Mouse (Mus musculus) gastrocnemius, postnatal 25 days (tissue): Measurements from ENCODE around the gene Gm20388. TPM values are rescaled to one million over a fixed set of nuclear protein-coding genes. Genes with fewer than 3 reads are reported as not detected.
A peak's percentile ranks its signal among the peaks of the same experiment; 100 is the strongest.
"Not testable (repeated sequence)": the region's sequence is repeated elsewhere in the genome, so short reads cannot be mapped to it uniquely, and the experiment has no call there.

ENCODE experiments used
- DNase-seq: peaks from one replicate; pipeline ENCODE4 v3.0.0; 2022
- total RNA-seq, 2 experiments: library from RNA; stranded (reverse); gene quantifications; 1 replicate in 1 of 2; 2 replicates in 1 of 2; pipeline ENCODE4 v1.2.3; 2021

The Gm20388 gene
- total RNA-seq, 2 experiments from 2014 or later = 6.7 TPM; not detected in 1

DNA sequence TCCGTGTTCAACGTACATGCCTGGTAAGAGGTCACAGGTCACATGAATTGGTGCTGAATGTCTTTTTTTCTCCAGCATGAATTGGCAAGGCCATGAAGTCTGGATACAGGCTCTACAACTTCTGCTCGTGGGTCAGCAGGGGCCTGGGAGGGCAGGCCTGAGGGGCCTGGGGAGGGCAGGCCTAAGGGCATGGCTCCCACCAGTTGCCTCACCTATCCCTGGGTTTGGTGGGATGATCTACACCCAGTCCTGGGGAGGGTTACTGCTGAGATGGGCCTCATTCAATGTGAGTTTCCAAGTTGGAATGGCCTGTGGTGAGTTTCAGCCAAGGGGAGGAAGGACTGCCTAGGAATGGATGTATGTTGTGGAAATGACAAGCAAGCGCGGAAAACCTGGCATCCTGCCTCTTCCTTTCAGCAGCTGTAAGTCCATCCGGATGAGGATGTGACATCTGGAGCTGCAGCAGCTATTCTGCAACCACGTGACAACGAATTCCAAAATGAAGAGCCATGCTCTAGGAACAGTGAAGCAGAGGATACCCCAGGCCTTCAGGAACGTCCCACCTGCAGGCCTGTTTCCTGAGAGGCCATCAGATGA is 3492.2 kb downstream of the Gm20388 start:
- no peak for DNase-seq

DNA sequence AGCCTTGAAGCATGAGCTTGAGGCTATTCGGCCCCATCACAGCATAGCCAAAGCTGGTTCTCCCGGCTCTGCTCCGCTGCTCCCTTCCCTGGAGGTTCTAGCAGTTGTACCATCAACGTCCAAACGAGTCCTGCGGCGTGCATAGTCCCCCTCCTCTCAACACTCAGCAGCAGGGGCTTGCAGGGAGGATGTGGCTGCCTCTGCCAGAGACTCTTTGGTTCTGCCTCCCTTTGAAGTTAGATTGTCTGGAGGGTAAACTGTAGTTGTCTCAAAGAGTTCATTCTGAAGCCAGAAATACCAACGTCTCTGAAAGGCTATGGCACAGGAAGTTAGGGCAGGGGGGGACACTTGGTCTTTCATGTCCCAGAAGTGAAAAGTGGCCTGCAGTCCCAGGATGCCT is 3493.9 kb downstream of the Gm20388 start:
- DNase-seq = no peak

DNA sequence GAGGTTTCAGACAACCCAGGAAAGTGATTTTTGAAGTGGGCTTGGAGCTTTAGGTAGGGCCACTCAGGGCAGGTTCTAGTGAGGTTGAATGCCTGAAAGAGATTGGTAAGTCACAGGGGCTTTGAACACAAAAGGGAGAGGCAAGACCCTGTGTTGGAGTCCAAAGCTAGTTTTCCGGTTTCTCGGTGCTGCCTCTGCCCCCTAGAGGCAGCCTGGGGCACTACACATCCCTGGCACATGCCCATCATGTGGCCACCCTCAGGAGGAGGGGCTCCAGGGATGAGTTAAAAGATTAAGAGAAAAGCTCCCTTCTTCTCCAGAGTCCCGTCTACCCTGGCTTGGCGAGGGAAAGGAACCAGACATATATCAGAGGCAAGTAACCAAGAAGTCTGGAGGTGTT is 3496.1 kb downstream of the Gm20388 start, which contains the start of gene Mc1r:
TSS of gene Mc1r (plus strand) at position 322 of the 400 bp plus-strand sequence.
- DNase-seq = peak; percentile 34

DNA sequence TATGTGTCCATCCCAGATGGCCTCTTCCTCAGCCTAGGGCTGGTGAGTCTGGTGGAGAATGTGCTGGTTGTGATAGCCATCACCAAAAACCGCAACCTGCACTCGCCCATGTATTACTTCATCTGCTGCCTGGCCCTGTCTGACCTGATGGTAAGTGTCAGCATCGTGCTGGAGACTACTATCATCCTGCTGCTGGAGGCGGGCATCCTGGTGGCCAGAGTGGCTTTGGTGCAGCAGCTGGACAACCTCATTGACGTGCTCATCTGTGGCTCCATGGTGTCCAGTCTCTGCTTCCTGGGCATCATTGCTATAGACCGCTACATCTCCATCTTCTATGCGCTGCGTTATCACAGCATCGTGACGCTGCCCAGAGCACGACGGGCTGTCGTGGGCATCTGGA is 3497.0 kb downstream of the Gm20388 start:
- no peak for DNase-seq

DNA sequence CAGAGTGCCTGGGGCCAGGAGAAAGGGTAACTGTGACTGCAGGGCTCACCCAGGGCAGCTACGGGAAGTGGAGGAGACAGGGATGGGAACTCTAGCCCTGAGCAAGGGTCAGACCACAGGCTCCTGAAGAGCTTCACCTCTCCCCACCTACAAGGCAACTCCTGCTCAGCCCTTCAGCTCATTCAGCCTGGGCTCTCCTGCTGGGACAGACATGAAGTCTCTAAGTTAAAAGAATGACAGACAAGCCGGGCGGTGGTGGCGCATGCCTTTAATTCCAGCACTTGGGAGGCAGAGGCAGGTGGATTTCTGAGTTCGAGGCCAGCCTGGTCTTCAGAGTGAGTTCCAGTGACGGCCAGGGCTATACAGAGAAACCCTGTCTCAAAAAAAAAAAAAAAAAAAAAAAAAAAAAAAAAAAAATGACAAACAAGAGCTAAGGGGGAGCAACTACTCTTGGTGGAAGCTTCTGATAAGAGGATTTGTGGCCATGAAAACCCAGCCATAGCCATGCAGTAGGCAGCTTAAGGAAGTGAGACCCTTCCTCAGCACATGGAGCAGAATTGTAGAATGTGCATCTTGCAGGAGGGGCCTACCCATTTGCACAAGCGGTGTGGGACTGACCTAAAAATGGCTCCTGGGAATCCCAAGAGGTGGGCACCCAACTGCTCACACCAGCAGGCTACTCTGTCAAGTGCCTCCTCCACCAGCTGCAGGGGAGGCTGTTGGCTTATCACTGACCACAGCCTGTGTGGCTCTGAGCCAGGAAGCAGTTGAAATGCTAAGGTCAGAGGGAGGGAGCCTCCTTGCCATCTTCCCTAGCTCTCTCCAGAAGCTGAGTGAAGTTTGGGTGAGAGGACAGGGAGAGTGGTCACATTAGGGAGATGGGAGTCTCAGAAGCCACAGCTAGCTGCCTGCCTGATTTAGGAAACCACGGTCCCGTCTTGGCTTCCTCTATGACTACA is 3498.2 kb downstream of the Gm20388 start:
- DNase-seq = no peak

DNA sequence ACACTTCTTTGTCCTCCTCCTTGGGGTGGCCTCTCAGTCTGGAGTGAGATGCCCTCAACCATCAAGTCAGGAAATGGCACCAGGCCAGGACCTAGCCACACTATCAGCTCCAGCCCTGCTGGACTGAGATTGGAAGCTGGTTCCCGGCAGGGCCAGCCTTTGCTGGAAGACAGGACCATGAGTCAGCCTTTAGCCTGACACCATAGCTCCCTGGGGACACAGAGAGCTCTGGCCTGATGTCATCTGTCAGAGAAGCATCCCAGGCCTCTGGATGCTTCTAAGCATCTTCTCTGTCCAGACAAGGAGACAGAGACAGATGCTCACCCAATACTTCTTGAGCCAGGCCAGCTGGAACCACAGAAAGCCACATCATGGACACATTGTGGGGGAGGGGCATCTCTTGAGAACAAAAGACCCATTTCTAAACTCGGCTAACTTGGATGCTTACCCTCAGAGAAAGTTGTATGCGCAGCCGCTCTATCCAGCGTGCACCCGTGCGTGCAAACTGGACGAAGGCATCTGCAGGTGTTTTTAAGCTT is 3499.5 kb downstream of the Gm20388 start:
- DNase-seq = no peak

DNA sequence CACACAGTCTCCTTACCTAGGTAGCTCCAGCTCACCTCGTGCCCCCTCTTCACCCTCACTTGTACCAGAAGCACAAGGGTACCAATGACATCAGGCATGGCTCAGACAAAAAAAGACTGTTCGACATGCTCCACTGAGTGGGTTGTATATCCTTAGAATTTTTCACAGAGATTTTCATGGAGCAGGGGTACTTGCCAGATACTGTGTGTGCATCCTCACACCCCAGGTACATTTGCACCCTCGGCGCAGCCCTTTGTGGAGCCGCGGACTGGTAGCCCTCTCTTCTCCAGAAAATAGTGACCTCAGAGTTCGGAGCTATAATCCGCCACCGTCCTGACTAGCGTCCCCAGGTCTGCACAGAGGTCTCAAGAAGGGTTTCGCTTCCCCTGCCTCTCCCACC is 3500.1 kb downstream of the Gm20388 start:
- no peak for DNase-seq

DNA sequence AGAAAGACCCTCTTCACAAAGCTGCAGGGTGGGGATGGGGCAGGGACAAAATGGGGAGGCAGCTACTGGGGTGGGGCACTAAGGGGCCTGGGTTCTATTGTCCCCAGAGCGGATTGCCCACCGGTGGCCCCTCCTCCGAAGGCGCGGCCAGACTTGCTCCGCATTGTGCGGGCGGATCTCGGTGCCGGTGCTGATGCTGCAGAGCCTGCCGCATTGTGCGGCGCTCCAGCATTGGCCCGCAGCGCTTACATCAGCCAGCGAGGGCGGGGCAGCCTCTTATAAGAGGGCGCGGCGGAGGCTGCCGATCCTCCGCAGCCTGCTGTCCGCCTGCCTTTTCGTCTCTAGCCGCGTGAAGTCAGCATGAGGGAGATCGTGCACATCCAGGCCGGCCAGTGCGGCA is 3500.6 kb downstream of the Gm20388 start, which contains the start of gene Tubb3:
TSS of gene Tubb3 (plus strand) at position 179 of the 400 bp plus-strand sequence.
- no peak for DNase-seq

DNA sequence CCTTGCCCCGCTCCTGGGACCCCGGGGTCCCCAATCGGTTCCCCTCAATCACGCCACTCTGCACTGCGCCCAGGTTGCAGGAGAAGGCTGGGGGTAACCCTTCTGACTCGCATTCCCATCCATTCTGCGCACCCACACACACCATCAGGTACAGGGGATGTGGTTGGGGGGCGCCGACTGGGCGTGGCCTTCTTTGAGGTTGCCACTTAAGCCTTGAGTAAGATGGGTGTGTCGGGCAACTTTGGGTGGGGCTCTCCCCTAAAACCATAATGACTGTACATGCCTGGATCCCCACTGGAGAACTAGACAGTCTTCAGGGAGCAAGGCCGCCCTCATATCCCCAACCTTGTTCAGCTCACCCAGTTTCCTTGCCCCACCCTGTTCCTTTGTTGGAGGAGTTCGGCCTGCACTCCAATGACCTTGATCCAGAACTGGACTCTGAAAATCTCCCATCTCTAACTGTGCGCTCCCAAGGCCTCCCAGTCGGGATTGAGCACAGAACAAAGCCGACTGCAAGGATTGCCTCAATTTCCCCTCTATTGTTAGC is 3501.2 kb downstream of the Gm20388 start:
- DNase-seq = no peak

DNA sequence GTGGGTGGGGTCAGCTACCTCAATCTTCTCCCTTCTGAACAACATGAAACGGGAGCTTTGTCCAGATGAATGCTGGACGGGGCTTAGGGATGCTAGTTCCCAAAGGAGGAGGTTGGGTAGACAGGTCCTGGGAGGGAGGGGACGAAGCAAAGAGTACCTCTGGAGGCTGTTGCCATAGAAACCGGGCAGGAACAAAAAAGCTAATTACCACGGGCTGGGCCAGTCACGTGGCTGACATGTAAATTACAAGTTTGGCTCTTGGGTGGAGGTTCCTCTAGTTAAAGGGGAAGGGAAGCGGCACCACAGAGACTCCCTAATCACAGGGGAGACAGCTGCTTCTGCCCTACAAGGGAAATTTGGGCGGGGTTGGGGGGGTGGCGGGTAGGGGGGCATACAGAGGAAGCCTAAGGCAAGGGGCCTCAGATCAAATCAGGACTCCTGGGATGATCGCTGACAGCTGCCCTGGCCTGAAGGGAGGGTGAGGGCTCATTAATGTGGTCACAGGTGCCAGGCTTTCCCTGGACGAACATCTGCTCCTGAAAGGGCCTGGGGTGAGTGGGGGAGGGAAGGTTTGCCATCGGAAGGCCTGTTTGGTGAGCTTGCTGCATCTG is 3502.0 kb downstream of the Gm20388 start:
- no peak for DNase-seq

DNA sequence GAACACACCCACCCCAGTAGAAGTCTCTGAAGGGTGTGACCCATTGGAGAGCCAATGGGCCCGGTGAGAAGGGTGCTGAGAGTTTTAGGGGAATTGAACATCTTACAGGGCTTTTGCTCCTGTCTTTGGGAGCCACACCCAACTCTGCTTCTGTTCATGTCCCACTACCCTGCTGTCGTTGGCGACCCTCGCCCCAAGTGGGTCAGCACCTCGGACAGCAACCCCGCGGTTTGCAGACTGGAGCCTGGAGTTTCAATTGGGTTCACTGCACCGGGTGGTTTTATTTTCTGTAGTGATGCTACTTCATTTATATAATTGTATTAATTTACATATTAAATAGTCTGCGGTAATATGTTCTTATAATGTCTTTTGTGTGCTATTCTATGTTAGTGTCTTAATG is 3503.6 kb downstream of the Gm20388 start:
- no peak for DNase-seq

DNA sequence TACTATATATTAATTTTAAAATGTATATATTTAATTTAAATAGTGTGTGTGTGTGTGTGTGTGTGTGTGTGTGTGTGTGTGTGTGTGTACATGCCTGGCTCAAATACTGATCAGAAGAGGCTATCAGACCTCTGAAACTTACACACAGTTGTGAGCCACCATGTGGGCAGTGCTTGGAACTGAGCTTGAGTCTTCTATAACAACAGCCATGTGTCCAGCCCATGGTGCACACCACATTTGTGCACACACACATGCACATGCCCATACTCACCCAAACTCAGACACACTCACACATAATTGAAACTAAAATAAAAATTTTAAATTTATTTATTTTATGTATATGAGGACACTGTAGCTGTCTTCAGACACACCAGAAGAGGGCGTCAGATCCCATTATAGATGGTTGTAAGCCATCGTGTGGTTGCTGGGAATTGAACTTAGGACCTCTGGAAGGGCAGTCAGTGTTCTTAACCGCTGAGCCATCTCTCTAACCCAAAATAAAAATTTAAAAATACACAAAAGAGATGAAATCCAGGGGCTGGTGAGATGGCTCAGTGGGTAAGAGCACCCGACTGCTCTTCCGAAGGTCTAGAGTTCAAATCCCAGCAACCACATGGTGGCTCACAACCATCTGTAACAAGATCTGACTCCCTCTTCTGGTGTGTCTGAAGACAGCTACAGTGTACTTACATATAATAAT is 3504.5 kb downstream of the Gm20388 start:
- DNase-seq = not testable (repeated sequence)

DNA sequence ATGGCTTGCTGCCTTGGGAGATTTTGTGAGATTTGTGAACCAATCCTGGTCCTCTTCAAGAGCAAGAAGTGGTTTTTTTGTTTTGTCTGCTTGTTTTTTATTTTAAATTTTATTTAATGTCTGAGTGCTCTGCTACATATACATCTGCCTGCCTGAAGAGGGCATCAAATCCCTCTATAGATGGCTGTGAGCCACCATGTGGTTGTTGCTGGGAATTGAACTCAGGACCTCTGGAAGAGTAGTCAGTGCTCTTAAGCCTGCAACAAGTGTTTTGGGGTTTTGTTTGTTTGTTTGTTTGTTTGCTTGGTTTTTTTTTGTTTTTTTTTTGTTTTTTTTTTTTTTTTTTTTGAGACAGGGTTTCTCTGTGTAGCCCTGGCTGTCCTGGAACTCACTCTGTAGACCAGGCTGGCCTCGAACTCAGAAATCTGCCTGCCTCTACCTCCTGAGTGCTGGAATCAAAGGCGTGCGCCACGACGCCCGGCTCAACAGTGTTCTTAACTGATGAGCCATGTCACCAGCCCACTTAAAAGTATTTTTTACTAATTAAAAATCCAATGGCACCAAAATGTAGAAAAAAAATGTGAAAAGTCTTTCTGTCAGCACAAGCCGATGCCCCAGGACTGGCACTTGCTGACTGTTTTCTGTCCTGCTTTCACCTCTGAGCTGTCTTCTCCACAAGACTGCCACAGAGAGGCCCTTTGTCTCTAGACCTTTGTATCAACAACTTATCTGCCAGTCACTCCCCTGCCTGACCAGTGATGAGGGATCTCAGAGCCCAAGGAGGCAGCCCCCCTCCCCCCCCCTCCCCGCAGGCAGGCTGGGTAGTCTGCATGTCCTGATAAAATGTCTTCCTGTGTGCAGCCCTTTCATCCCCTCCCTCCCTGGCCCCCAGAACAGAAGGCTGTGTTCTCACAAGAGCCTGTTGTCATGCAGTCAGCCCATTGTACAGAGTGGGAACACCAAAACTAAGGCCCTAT is 3505.6 kb downstream of the Gm20388 start:
- no peak for DNase-seq

DNA sequence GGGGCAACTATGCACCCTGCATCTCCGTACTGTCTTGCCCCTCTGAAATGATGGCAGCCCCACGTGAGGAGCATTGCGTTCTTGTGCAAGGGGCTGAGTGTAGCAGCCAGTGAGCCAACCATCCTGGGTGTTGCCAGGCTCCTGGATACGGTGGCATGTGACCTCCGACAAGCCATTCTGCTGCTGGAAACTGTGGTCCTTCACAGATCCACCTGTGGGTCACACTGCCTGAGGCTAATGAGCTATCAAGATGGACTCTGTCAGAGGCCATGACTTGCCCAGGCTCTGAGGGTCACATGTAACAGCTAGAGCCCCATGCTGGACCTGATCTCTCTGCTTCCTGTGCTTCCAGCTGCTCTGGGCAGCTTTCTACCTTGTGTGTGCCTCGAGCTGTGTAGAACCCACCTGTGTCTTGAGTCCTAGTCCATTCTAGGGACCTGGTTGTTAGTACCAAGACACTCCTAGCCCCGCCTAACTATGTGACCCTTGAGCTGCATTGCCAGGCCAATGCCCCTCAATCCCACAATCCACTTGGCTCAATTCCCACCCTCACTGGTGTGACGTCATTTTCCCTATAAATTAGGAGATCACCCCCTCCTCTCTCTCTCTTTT is 3506.4 kb downstream of the Gm20388 start:
- DNase-seq = no peak

DNA sequence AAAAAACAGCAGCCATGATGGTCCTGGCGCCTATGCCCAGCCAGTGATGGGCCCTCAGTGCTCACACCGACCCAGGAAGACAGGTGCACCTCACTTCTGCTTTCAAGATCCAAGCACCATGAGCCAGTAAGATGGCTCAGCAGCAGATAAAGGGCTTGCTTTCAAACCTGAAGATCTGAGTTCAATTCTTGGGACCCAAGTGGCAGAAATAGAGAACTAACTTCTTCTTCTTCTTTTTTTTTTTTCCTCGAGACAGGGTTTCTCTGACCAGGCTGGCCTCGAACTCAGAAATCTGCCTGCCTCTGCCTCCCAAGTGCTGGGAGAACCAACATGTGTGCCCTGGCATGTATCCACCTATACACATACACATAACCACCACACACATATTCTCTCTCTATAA is 3509.1 kb downstream of the Gm20388 start:
- no peak for DNase-seq

DNA sequence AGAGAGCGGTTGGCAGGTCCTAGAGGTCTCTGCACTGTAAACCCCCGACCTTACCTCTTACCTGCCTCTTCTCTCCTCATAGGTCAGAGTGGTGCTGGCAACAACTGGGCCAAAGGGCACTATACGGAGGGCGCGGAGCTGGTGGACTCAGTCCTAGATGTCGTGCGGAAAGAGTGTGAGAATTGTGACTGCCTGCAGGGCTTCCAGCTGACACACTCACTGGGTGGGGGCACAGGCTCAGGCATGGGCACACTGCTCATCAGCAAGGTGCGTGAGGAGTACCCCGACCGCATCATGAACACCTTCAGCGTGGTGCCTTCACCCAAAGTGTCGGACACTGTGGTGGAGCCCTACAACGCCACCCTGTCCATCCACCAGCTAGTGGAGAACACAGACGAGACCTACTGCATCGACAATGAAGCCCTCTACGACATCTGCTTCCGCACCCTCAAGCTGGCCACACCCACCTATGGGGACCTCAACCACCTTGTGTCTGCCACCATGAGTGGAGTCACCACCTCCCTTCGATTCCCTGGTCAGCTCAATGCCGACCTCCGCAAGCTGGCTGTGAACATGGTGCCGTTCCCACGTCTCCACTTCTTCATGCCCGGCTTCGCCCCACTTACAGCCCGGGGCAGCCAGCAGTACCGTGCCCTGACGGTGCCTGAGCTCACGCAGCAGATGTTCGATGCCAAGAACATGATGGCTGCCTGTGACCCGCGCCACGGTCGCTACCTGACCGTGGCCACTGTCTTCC is 3510.1 kb downstream of the Gm20388 start:
- DNase-seq = no peak

DNA sequence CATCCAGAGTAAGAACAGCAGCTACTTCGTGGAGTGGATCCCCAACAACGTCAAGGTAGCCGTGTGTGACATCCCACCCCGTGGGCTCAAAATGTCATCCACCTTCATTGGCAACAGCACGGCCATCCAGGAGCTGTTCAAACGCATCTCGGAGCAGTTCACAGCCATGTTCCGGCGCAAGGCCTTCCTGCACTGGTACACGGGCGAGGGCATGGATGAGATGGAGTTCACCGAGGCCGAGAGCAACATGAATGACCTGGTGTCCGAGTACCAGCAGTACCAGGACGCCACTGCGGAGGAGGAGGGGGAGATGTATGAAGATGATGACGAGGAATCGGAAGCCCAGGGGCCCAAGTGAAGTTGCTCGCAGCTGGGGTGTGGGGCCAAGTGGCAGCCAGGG is 3510.7 kb downstream of the Gm20388 start:
- no peak for DNase-seq

DNA sequence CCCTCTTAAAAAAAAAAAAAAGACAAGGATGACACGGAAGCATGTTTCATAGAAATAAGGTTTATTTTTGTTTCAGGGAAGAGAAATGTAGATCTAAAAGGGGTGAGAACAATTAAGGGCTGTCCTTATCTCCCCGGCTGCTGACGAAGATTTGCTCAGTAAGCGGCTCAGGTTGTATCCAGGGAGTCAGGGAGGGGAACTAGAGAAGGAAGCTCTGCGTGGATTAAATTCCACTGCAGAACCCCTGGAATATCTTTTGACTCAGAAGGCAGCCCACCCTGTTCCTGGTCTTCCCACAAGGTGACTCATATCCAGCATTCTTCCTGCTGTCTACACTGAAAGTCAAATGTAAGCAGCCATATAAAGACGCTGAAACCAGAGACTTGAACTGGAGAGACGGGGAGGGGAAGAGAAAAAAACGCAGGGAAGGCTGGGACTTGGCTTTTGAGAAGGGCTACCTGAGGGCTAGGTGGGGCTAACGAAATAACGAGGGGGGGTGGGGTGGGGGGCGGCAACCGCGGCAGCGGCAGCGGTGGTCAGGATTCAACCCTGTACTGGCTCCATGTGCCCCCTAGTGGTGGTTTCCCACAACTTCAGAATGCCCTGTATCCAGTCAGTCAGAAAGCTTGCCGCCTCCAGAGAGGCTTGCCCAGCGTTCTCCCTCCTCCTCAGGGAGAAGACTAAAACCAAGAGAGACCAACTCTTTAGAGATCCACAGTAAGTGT is 3511.6 kb downstream of the Gm20388 start:
- no peak for DNase-seq

DNA sequence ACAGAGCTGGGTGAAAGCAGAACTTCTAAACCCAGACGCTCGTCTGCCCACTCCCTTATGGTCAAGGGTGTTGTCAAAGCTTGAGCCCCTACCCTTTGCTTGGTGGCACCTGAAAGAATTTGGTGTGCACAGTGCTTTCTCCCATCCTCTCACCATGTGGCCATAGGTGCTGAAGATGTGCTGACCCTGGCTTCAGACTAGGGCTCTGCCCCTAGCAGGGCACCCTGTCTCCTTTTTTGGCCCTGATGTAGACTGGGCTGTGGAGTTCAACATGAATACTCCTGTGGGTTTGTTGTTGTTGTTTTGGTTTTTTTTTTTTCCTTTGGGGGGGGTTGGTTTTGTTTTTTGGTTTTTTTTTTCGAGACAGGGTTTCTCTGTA is 3512.1 kb downstream of the Gm20388 start:
- peak; percentile 3 for DNase-seq
